ENCODE assay signal across 1 mouse cellular context in the genomic region with DNA sequence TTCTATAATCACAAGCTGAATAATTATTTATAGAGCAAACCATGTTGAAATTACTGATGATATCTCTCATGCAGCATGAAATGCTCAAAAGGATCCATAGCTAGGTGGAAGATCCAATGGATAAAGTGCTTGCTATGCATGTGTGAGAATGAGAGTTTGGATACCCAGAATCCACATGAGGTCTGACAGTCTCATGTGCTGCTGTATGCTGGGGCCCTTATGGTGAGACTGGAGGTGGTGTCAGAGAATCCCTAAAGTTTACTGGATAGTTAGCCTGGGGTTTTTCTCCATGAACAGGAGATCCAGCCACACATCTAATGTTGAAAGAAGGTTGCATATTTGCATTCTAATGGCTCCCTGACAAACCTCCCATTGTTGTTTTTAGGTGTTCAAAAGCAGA. TPM values are rescaled to one million over a fixed set of nuclear protein-coding genes. Genes with fewer than 3 reads are reported as not detected.
"Had no signal": no experiment of that assay in that cellular context is flagged by ENCODE, and none has a peak within 500 bp of the region (broad histone marks: within the 10 kb centered on the region; RNA-seq: fewer than 3 reads in every experiment).

No protein-coding gene starts in this region.

RNA-seq across cellular contexts. Expression of gene 4930467E23Rik, which starts 22.4 kb away (rescaled TPM):
- total RNA-seq: neutrophil, adult 5-6 weeks had no signal
